Mouse (Mus musculus): ENCODE measurements at regions not wholly inside any gene's neighbourhood (a gene's known extent, or its start where the extent isn't known, plus 50 kb on each side); places are given as distances from the start of the nearest gene placed in this dataset.

GRCm38 (mm10) chr14:73772964-73773363 is 111.9 kb downstream of the Gm21750 start:
- no peak for TF ChIP-seq POLR2A (IDR thresholded peaks at IDR 0.05; ENCODE audit: insufficient read depth, low read depth, low read length)
- TF ChIP-seq CTCF (IDR thresholded peaks at IDR 0.05; ENCODE audit: insufficient read depth, low read depth, low read length), result no peak
